Mouse (Mus musculus): ENCODE measurements around the gene Hmga2. TPM values are rescaled to one million over a fixed set of nuclear protein-coding genes. Genes with fewer than 3 reads are reported as not detected.

Hmga2 gene
- total RNA-seq, 2 experiments from 2014 or later: 0.25 to 0.26 TPM

DNA sequence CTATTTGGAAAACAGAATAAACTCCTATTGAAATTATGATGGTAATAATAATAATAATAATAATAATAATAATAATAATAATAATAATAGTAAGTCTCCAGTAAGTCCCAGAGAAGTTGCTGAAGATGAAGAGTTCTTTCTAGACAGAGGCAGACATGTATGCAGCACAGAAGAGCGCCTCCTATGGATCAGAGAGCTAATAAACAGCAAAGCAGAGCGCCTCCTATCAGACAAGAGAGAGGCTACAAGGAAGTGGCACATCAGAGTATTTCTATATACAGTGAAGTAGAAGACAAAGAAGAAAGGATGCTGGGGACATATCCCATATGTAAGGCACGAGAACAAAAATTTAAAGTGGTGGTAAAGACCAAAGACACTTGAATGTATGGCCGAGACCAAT, 70.9 kb downstream of the Hmga2 start:
- intact Hi-C loops (cut with DNase I): no loop called here
- Histone ChIP-seq H3K27ac (no peak overlapping the region), H3K4me3 (no peak overlapping the region)
- no peak for DNase-seq (ENCODE audit: extremely low spot score in 1 of 2, low spot score in 2 of 2)
- no peak for TF ChIP-seq CTCF (IDR thresholded peaks at IDR 0.05)

DNA sequence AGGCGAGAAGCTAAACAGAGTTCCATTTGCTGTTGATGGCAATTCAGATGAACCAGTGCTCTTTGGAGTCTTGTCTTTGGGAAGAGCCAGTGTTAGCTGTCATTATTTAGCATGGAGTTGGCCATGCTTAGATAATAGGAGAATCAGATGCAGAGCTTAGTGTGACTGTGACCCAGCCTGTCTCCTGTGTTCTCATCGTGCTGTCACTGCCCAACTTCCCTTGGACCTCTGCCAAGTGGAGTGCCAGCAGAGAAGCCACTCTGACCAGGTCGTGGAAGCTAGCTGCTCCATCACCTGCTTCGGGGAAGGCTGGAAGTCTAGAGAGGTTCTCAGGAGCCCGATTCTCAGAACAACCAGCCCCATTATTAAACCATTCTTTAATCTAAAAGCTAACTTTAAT, 73.3 kb downstream of the Hmga2 start:
- no peak for TF ChIP-seq CTCF (IDR thresholded peaks at IDR 0.05)
- H3K27ac ChIP-seq: no peak overlapping the region
- intact Hi-C loops (cut with DNase I): no loop called here
- no peak overlapping the region for H3K4me3 ChIP-seq
- DNase-seq (ENCODE audit: extremely low spot score in 1 of 2, low spot score in 2 of 2): no peak

DNA sequence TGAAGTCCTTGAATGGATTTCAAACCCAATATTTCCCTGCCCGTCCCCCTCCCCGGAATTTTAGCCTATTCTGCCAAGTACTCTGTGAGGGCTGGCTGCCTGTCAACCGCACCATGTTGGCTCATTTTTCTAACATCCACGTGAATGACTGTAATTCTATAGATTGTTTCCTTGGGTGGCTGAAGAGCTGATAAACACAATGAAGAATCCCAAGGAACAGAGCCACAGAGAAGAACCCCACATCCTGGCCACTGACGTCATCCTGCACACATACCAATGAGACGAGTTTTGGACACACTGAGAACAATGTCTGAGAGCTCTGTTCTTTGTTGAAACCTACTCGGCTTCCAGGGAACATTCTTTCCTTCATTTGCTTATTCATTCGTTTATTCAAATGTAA, 74.5 kb downstream of the Hmga2 start:
- no peak for DNase-seq (ENCODE audit: extremely low spot score in 1 of 2, low spot score in 2 of 2)
- TF ChIP-seq CTCF (IDR thresholded peaks at IDR 0.05): no peak
- Histone ChIP-seq H3K4me3 (no peak overlapping the region), H3K27ac (no peak overlapping the region)
- intact Hi-C loops (cut with DNase I): no loop called here

DNA sequence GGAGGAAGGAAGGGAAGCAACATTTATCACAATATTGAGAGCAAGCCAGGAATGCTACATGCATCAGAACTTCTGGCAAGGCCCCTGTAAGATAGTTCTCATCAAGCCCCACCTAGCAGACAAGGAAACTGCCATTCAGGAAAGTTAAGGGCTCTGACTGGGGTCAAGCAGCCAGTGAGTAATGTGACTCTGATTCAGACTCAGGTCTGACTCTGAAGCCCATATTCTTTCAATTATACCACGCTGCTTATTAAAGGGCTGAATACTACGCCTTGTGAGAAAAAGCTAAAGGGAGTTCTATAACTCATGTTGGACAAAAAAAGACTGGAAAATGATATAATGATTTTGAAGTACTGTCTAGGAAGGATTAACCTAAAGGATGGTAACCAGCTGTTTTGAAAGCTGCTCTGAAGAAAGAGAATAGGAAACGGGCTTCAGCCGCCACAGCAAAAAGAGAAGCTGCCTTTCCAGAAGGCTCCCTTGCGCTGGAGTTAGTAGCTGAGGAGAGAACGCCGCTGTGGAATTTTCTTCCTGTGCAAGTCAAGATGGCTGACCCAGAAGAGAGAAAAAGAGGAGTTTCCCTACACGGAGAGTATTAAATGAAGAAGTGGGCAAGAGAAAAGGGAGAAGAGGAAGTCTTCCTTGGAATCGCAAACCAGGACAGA, 76.3 kb downstream of the Hmga2 start:
- Histone ChIP-seq H3K27ac (no peak overlapping the region), H3K4me3 (no peak overlapping the region)
- DNase-seq (ENCODE audit: extremely low spot score in 1 of 2, low spot score in 2 of 2): no peak
- intact Hi-C loops (cut with DNase I): no loop called here
- no peak for TF ChIP-seq CTCF (IDR thresholded peaks at IDR 0.05)

DNA sequence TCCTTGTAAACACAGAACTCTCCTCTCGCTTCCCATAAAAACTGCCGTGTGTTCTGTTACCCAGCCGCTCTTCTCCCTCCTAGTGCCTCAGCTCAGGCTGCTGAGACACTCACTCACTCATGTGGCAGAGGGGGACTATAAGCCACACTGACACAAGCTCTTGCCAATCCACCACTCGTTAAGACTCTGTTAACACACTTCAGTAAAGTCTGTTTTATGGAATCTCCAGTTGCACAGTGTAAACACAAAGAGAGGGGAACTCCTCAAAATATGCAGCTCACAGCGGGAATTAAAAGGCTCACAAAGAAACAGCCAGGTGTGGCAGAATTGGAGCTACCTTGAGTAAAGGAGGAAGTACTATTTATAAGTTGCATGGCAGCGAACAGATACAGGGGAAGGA, 77.5 kb downstream of the Hmga2 start:
- no peak for DNase-seq (ENCODE audit: extremely low spot score in 1 of 2, low spot score in 2 of 2)
- Histone ChIP-seq H3K27ac (no peak overlapping the region), H3K4me3 (no peak overlapping the region)
- TF ChIP-seq CTCF (IDR thresholded peaks at IDR 0.05): no peak
- intact Hi-C loops (cut with DNase I): no loop called here

DNA sequence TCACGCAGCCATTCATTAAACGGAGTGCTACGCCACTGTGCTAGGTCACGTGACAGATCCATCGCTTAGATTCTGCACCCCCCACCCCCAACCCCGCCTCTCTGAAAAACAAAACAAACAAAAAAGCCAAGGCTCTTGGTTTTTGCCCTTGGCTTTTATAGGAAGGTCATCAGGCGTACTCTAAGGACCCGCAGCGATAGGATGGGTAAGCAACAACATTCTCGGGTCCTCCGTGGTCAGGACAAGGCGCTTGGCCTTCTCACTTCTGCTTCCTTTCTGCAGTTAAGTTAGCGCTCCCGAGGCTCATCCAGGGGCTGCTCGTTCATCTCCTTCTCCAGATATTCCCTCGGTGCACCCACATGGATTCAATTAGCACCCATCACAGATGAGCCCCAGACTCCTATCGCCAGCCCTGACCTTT, 79.0 kb downstream of the Hmga2 start:
- H3K4me3 ChIP-seq: no peak overlapping the region
- no peak for TF ChIP-seq CTCF (IDR thresholded peaks at IDR 0.05)
- intact Hi-C loops (cut with DNase I): no loop called here
- no peak for DNase-seq (ENCODE audit: extremely low spot score in 1 of 2, low spot score in 2 of 2)
- no peak overlapping the region for H3K27ac ChIP-seq

DNA sequence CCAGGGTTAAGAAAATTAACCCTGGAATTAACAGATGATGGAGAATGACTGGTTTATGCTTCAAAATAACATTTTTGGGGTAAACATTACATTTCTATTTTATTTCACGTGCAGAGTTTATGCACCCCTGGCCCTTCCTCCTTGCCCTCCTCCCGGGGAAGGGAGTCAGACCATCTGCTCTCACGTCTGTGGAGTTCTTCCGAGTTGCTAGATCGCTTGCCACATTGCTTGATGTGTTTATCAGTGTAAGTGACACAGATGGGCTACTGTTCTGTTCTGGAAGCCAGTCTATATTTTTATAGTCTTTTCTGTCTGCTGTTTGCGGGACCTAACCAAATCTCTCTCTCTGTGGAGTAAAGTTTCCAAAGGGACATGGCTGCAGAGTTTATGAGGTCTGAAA, 80.7 kb downstream of the Hmga2 start:
- intact Hi-C loops (cut with DNase I): no loop called here
- H3K27ac ChIP-seq: no peak overlapping the region
- no peak for DNase-seq (ENCODE audit: extremely low spot score in 1 of 2, low spot score in 2 of 2)
- TF ChIP-seq CTCF (IDR thresholded peaks at IDR 0.05): no peak
- no peak overlapping the region for H3K4me3 ChIP-seq

DNA sequence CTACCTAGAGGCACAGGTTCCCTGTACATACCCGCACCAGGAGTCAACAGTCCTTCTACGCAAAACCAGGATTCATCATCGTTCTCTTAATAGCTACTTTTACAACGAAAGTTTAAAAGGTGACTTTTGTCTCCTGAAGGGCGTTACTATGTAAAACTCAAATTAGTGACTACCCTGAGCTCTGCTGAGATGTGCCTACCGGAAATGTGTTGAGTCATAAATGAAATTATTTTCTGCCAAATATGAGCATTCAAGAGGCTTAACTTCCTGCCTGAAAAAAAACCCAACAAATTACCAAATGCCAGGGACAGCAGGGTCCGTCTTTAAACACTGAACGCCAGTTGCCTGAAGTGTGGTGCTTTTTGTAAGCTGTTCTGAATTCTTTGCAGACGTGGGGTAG, 81.5 kb downstream of the Hmga2 start:
- intact Hi-C loops (cut with DNase I): no loop called here
- TF ChIP-seq CTCF (IDR thresholded peaks at IDR 0.05): no peak
- no peak for DNase-seq (ENCODE audit: extremely low spot score in 1 of 2, low spot score in 2 of 2)
- Histone ChIP-seq H3K27ac (no peak overlapping the region), H3K4me3 (no peak overlapping the region)

DNA sequence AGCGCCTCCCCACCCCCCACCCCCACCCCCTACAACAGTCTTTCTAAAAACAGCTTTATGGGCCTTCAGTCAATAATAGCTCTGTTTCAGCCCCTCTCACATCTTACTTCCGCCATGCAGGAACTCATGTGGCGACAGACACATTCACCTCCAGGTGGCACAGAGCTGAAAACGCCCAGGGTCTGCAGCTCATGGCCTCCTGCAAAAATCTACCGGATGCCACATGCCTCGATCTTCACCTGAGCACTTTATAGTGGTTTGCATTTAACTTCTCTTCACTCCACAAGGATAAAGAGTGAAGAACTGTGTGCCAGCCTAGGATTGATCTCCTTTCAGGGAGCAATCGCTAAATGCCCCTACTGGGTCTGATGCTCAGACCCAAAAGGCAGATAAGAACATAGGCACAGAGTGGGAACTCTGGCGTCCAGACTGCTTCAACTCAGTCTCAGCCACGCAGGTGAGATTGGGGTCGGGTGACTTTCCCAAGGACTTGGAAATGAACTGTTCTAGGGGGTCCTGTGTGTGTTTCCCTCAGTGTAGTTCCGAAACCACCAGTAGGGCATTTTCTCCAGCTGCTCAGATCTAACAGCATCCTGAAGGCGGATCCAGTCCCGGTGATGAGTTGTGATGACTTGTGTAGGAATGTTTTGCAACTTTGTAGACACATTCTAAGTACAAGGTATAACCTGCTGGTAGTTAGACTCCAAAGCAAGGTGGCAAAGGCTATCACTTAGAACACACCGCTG, 84.1 kb downstream of the Hmga2 start:
- intact Hi-C loops (cut with DNase I): no loop called here

DNA sequence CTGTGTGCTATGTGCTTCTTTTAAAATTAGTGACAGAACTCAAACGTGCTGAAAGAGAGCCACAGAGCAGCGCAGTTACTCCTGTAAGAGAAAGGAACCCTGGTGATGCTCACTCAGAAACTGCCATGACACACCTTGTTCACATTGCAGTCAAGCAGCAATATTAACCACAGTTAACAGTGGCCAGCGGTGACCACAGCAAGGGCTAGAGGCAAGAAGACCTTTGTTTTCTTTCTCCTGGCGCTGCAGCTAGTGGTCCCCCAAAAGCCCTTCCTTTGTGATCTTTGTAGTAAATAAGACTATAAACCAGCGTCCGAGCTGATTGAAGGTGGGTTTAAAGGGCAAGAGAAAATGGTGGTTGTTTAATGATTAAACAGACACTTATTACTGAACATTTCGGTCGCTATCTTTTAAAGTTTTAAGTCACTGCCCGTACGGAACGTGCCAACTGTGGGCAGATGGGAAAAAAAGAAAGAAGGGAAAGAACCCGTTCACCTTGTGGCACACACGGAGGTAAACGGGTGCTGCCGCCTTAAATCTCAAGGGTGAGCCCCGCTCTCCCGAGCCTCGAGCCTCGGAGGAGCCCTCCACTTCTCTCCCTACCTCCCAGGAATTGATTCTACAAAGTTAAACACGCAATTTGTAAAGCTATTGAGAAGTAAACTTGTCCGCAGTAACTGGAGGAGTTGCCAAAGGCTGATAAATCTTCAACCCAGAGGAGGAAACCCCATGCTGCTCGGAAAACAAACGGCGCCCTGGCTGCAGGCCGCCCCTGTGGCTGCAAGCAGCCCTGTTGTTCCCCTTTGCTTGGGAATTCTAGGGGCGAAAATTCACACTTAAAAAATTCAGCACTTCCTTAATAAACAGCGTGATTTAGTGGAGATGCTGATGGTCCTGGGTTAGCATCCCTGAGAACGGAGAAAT, 85.1 kb downstream of the Hmga2 start:
- no peak for TF ChIP-seq CTCF (IDR thresholded peaks at IDR 0.05)
- Histone ChIP-seq H3K27ac (no peak overlapping the region), H3K4me3 (no peak overlapping the region)
- DNase-seq (ENCODE audit: extremely low spot score in 1 of 2, low spot score in 2 of 2): no peak
- intact Hi-C loops (cut with DNase I): no loop called here

More for the DNA sequence above, 84.1 kb downstream of the Hmga2 start:
- no peak overlapping the region for H3K4me3 ChIP-seq
- DNase-seq (ENCODE audit: extremely low spot score in 1 of 2, low spot score in 2 of 2): no peak
- no peak for TF ChIP-seq CTCF (IDR thresholded peaks at IDR 0.05)
- H3K27ac ChIP-seq: no peak overlapping the region

DNA sequence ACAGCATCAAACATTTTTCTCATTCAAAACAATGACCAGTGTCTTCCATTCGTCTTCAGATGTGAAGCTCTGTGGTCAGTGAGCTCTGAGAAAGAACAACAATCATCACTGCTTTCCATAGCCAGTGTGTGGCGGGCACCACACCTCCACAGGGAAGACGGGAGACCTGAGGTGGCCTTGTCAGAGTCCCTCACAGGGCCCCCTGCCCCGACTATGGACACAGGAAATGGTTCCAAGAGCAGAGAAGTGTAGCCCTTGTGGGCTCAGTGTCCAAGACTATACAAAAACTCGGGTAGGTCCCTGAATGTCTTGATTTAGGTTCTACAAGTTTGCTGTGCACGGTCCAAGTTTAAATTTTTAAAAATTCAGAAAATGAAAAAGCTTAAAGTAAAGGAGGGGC, 86.6 kb downstream of the Hmga2 start:
- no peak overlapping the region for H3K4me3 ChIP-seq
- H3K27ac ChIP-seq: no peak overlapping the region
- intact Hi-C loops (cut with DNase I): no loop called here
- no peak for DNase-seq (ENCODE audit: extremely low spot score in 1 of 2, low spot score in 2 of 2)
- TF ChIP-seq CTCF (IDR thresholded peaks at IDR 0.05): no peak

DNA sequence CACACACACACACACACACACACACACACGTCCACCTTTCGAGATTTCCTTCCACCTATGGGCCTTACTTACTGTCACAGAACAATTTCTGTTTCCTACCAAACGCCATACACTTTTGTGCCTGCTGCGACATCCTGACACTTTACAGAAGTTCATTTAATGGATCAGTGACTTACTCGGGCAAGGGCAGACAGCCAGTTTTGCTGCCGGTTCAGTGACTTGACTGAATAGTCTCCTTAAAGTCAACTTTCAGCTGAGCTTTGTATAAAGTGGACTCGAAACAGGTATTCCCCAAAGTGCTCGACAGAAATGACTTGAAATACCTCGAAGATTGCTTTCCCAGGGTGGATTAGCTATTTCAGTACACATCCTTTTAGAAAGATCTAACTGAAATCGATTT, 87.3 kb downstream of the Hmga2 start:
- H3K4me3 ChIP-seq: no peak overlapping the region
- intact Hi-C loops (cut with DNase I): no loop called here
- H3K27ac ChIP-seq: no peak overlapping the region
- TF ChIP-seq CTCF (IDR thresholded peaks at IDR 0.05): no peak
- DNase-seq (ENCODE audit: extremely low spot score in 1 of 2, low spot score in 2 of 2): no peak
